Mouse (Mus musculus): Measurements from ENCODE around the gene Thoc2.
A peak's percentile ranks its signal among the peaks of the same experiment; 100 is the strongest.
"Not testable (repeated sequence)": the region's sequence is repeated elsewhere in the genome, so short reads cannot be mapped to it uniquely, and the experiment has no call there.

Thoc2 gene

GRCm38 (mm10) chrX:41920574-41920973, at the start of gene Thoc2:
Gene Thoc2, minus strand, starts transcription at chrX:41920674.
- no peak for DNase-seq

GRCm38 (mm10) chrX:41970096-41970495, 49.6 kb upstream of the Thoc2 start:
- DNase-seq = no peak

GRCm38 (mm10) chrX:41969341-41969740, 48.9 kb upstream of the Thoc2 start:
- peak; percentile 14 for DNase-seq

GRCm38 (mm10) chrX:41957161-41957560, 36.7 kb upstream of the Thoc2 start:
- peak; percentile 12 for DNase-seq

GRCm38 (mm10) chrX:41941840-41942239, 21.4 kb upstream of the Thoc2 start:
- no peak for DNase-seq

- DNase-seq = not testable (repeated sequence)
Observed at GRCm38 (mm10) chrX:41931821-41932220, 11.3 kb upstream of the Thoc2 start.

GRCm38 (mm10) chrX:41924708-41925107, 4.2 kb upstream of the Thoc2 start:
- DNase-seq = no peak

- DNase-seq = no peak
Observed at GRCm38 (mm10) chrX:41912061-41912401, 8.4 kb downstream of the Thoc2 start.

- peak; percentile 90 for DNase-seq
Observed at GRCm38 (mm10) chrX:41911390-41912060, 8.9 kb downstream of the Thoc2 start.

- DNase-seq = peak; percentile 7
Observed at GRCm38 (mm10) chrX:41910981-41911380, 9.5 kb downstream of the Thoc2 start.

GRCm38 (mm10) chrX:41910471-41910870, 10.0 kb downstream of the Thoc2 start:
- no peak for DNase-seq

- no peak for DNase-seq
Observed at GRCm38 (mm10) chrX:41884759-41885505, 35.5 kb downstream of the Thoc2 start.

- no peak for DNase-seq
Observed at GRCm38 (mm10) chrX:41876581-41876980, 43.9 kb downstream of the Thoc2 start.

GRCm38 (mm10) chrX:41837823-41838222, 82.7 kb downstream of the Thoc2 start:
- DNase-seq = no peak

- DNase-seq = no peak
Observed at GRCm38 (mm10) chrX:41805592-41805991, 114.9 kb downstream of the Thoc2 start.

GRCm38 (mm10) chrX:41793303-41793702, 127.2 kb downstream of the Thoc2 start:
- DNase-seq = no peak

Measured in kidney, adult 9 months (tissue).